ENCODE assay signal across 14 mouse cellular contexts in genomic region chr2:128159619-128160125, GRCm38 (mm10). TPM values are rescaled to one million over a fixed set of nuclear protein-coding genes. Genes with fewer than 3 reads are reported as not detected.
DNase-seq lines count a peak whose midpoint lies in the region; ATAC-seq and TF ChIP-seq lines count a peak whose summit lies in the region.
"Had no signal": no experiment of that assay in that cellular context is flagged by ENCODE, and none has a peak within 500 bp of the region (broad histone marks: within the 10 kb centered on the region; RNA-seq: fewer than 3 reads in every experiment).

No protein-coding gene starts in this region.

- no peaks in the 10 kb centered on the region for H3K9me3 ChIP-seq in embryonic facial prominence, embryonic 12.5 days
- H3K9me3 ChIP-seq in embryonic facial prominence, embryonic 10.5 days: no peaks in the 10 kb centered on the region
- H3K9me3 ChIP-seq in kidney, embryonic 15.5 days (replicated peaks): no peaks in the 10 kb centered on the region
- H3K9me3 ChIP-seq: limb, embryonic 12.5 days; midbrain, embryonic 15.5 days had no signal

- no peak for TF ChIP-seq CTCF in left cerebral cortex, adult 2 months (IDR thresholded peaks at IDR 0.05)

- no peak for DNase-seq in embryonic facial prominence, embryonic 10.5 days (ENCODE audit: low spot score)
- no peak for DNase-seq in kidney, adult 18-20 months
- DNase-seq in thymus, postnatal 14 days: peak; percentile 28
- no peak for DNase-seq in thymus, postnatal 25 days
- DNase-seq in ovary, postnatal 36 days (ENCODE audit: low spot score): no peak
- no peak for DNase-seq in left cerebral cortex, adult 2 months (ENCODE audit: extremely low spot score in 1 of 2, low spot score in 2 of 2)
- DNase-seq: adrenal gland, postnatal 14 days; heart, postnatal 14 days; kidney, adult 11 months had no signal

- peaks cover 28% of the 10 kb centered on the region for H3K36me3 ChIP-seq in embryonic facial prominence, embryonic 12.5 days
- H3K36me3 ChIP-seq in embryonic facial prominence, embryonic 10.5 days (replicated peaks): peaks cover 71% of the 10 kb centered on the region
- peaks cover 30% of the 10 kb centered on the region for H3K36me3 ChIP-seq in kidney, embryonic 15.5 days
- H3K36me3 ChIP-seq: midbrain, embryonic 15.5 days had no signal

- H3K27ac ChIP-seq in embryonic facial prominence, embryonic 12.5 days: 0 out of 2 replicates have a peak overlapping the region, but pooled peaks have one; percentile 25
- no peak overlapping the region for H3K27ac ChIP-seq in embryonic facial prominence, embryonic 10.5 days (replicated peaks)
- 0 out of 2 replicates have a peak overlapping the region, but pooled peaks have one; percentile 48 for H3K27ac ChIP-seq in kidney, embryonic 15.5 days
- no peak overlapping the region for H3K27ac ChIP-seq in left cerebral cortex, adult 2 months
- H3K27ac ChIP-seq: macrophage; midbrain, embryonic 15.5 days had no signal

- no peak overlapping the region for H3K9ac ChIP-seq in embryonic facial prominence, embryonic 12.5 days
- H3K9ac ChIP-seq in kidney, embryonic 15.5 days: no peak overlapping the region
- H3K9ac ChIP-seq: limb, embryonic 12.5 days; midbrain, embryonic 15.5 days had no signal

- intact Hi-C loops in left cerebral cortex, adult 2 months (cut with DNase I): no loop called here

- ATAC-seq in embryonic facial prominence, embryonic 12.5 days (ENCODE audit: insufficient number of reproducible peaks, insufficient read depth, low FRiP score, low TSS enrichment): no peak
- no peak for ATAC-seq in kidney, embryonic 15.5 days (replicated peaks; ENCODE audit: low FRiP score)
- ATAC-seq: midbrain, embryonic 15.5 days had no signal

- no peak overlapping the region for H3K4me2 ChIP-seq in embryonic facial prominence, embryonic 12.5 days (replicated peaks)
- H3K4me2 ChIP-seq in kidney, embryonic 15.5 days: no peak overlapping the region
- H3K4me2 ChIP-seq: limb, embryonic 12.5 days; midbrain, embryonic 15.5 days had no signal

- no peaks in the 10 kb centered on the region for H3K27me3 ChIP-seq in embryonic facial prominence, embryonic 12.5 days
- no peaks in the 10 kb centered on the region for H3K27me3 ChIP-seq in embryonic facial prominence, embryonic 10.5 days (replicated peaks; ENCODE audit: low read depth, poor library complexity, severe bottlenecking)
- H3K27me3 ChIP-seq in kidney, embryonic 15.5 days: no peaks in the 10 kb centered on the region
- H3K27me3 ChIP-seq: limb, embryonic 12.5 days; midbrain, embryonic 15.5 days had no signal

- WGBS in embryonic facial prominence, embryonic 12.5 days: 86% methylated on average over 7 of the region's 7 CpGs
- WGBS in embryonic facial prominence, embryonic 10.5 days: 84% methylated on average over 7 of the region's 7 CpGs
- WGBS in kidney, embryonic 15.5 days: 60% methylated on average over 7 of the region's 7 CpGs

- peaks cover 23% of the 10 kb centered on the region for H3K4me1 ChIP-seq in embryonic facial prominence, embryonic 12.5 days
- peaks cover 24% of the 10 kb centered on the region for H3K4me1 ChIP-seq in embryonic facial prominence, embryonic 10.5 days
- H3K4me1 ChIP-seq in kidney, embryonic 15.5 days: peaks cover 47% of the 10 kb centered on the region

- H3K4me3 ChIP-seq in embryonic facial prominence, embryonic 12.5 days: no peak overlapping the region
- H3K4me3 ChIP-seq in embryonic facial prominence, embryonic 10.5 days: no peak overlapping the region
- no peak overlapping the region for H3K4me3 ChIP-seq in kidney, embryonic 15.5 days (replicated peaks)
- no peak overlapping the region for H3K4me3 ChIP-seq in left cerebral cortex, adult 2 months
- H3K4me3 ChIP-seq: limb, embryonic 12.5 days; midbrain, embryonic 15.5 days had no signal

RNA-seq across cellular contexts. Expression of gene Bcl2l11, which starts 33.8 kb away (rescaled TPM):
- 30.3 and 33.7 TPM in 2 replicates for polyA plus RNA-seq in embryonic facial prominence, embryonic 12.5 days (2016; fragmentation: Nextera tagmentation; extraction: Ambion mirVana)
- 32.5 and 35.7 TPM in 2 replicates for polyA plus RNA-seq in embryonic facial prominence, embryonic 10.5 days (2016; fragmentation: Nextera tagmentation; extraction: Ambion mirVana)
- 28.7 and 29.8 TPM in 2 replicates for polyA plus RNA-seq in kidney, embryonic 15.5 days (2015; fragmentation: Nextera tagmentation; extraction: Ambion mirVana)
- total RNA-seq in left cerebral cortex, adult 2 months (2021): 1 to 10 TPM; 8.4 to 9.1 TPM

Comparison
In these comparisons a context has a peak if more than half of its experiments do, and no peak if none do; other contexts are left out.
1. H3K27ac ChIP-seq: peak in embryonic facial prominence, embryonic 12.5 days (single experiment) and kidney, embryonic 15.5 days (single experiment); none in embryonic facial prominence, embryonic 10.5 days (single experiment) and left cerebral cortex, adult 2 months (single experiment).